Mouse (Mus musculus) brown adipose tissue, adult 24 weeks (tissue): ENCODE measurements around the gene Dus3l. TPM values are rescaled to one million over a fixed set of nuclear protein-coding genes. Genes with fewer than 3 reads are reported as not detected.
A peak's percentile ranks its signal among the peaks of the same experiment; 100 is the strongest.

ENCODE experiments used
- H3K27ac ChIP-seq: fragments of 200-500 bp; replicated peaks from 2 replicates; pipeline ENCODE4 v1.5.1; 2012; ENCODE audit warnings: low read depth, mild to moderate bottlenecking, low read length
- H3K4me1 ChIP-seq: fragments of 200-500 bp; 2 replicates; pipeline ENCODE4 v1.6.1; 2012; ENCODE audit warnings: low read length, mixed read lengths; ENCODE audit not compliant: control insufficient read depth, insufficient read depth, insufficient read length
- H3K4me3 ChIP-seq: fragments of 200-500 bp; 2 replicates; pipeline ENCODE4 v1.5.1; 2012; ENCODE audit warnings: low read depth, mild to moderate bottlenecking, low read length, moderate library complexity; ENCODE audit not compliant: insufficient read depth
- polyA plus RNA-seq: library from polyadenylated mRNA; stranded (reverse); fragments of >200 nt; gene quantifications from 2 replicates; pipeline ENCODE4 v1.2.4, GENCODE M21; 2012; ENCODE audit not compliant: missing spikeins, insufficient read depth, insufficient read length

The Dus3l gene
- polyA plus RNA-seq, 1 experiment: 4.6 TPM

DNA sequence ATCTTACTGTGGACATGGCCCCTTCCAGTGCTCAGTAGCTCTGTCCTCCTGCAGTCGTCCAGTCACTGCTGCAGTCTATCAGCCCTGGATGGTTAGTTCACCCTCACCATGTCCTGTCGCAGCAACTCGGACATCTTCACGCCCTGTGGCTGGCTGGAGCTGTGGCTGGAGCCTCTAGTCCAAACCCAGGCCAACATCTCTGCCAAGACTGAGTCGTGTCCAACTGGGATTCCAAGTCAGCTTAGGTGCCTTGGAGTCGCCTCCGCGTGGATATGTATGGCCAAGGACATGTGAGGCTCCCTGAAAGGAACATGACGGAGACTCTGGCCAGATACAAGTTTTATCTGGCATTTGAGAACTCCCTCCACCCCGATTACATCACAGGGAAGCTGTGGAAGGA, 26.3 kb upstream of the Dus3l start:
- no peak overlapping the region for H3K4me3 ChIP-seq
- no peak overlapping the region for H3K27ac ChIP-seq
- no peaks in the 10 kb centered on the region for H3K4me1 ChIP-seq

DNA sequence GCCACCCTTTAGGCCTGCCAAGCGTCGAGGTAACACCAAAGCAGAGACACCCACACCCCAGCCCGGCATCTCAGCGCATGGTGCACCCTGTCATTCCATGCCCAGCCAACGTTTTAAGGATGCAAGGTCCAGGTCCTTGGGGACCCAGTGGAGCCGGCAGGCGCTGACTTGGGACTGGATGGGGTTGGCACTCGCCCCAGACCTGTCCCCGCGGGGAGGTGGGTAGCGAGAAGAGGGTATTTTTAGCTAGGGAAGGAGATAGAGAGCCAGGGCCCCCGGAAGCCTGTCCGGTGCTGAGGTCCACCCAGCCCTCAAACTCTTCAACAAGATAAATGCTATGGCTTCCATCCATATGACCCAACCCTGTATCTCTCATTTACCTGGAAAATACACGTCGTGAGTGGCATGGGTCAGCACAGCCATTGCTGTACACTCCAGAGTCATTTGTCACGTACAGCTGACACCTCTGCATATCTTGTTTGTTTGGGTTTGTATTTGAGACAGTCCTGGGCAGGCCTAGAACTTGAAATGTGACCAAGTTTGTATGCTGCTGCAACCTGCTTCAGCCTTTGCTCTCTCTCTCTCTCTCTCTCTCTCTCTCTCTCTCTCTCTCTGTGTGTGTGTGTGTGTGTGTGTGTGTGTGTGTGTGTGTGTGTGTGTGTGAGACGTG, 24.3 kb upstream of the Dus3l start:
- Histone ChIP-seq H3K4me1 (no peaks in the 10 kb centered on the region), H3K27ac (no peak overlapping the region), H3K4me3 (no peak overlapping the region)

DNA sequence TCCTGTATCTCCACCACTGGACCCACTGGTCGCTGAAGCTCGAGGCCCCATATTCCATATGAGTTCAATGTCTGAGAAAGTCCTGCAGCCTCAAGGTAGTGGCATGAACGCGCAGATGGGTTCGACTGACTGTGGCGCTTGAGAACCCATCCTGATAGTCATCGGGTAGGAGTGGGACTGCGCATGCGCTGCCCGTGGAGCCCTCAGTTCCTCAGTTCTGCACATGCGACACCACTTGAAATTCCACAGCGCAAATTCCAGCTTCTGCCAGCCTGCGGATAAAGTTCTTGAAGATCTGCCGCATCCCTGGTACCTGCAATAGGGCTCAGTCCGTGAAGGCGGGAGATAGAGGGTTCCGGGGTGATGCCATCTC, 23.8 kb upstream of the Dus3l start:
- no peak overlapping the region for H3K27ac ChIP-seq
- no peak overlapping the region for H3K4me3 ChIP-seq
- no peaks in the 10 kb centered on the region for H3K4me1 ChIP-seq

DNA sequence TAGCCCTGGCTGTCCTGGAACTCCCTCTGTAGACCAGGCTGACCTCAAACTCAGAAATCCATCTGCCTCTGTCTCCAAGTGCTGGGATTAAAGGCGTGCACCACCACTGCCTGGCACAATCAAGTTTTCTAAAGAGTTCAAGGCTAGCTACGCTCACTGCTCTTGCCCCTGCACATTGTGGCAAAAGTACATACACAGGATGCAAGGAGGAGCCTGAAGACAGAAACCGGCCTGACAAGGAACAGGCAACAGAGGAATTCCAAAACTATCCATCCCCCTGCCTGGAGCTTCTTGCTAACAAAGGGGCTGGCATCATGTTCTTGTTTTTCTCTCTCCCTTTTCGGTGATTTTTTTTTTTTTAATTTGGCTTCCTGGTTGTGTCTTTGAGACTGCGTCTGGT, 20.4 kb upstream of the Dus3l start:
- H3K4me1 ChIP-seq: no peaks in the 10 kb centered on the region
- H3K4me3 ChIP-seq: no peak overlapping the region
- H3K27ac ChIP-seq: no peak overlapping the region

DNA sequence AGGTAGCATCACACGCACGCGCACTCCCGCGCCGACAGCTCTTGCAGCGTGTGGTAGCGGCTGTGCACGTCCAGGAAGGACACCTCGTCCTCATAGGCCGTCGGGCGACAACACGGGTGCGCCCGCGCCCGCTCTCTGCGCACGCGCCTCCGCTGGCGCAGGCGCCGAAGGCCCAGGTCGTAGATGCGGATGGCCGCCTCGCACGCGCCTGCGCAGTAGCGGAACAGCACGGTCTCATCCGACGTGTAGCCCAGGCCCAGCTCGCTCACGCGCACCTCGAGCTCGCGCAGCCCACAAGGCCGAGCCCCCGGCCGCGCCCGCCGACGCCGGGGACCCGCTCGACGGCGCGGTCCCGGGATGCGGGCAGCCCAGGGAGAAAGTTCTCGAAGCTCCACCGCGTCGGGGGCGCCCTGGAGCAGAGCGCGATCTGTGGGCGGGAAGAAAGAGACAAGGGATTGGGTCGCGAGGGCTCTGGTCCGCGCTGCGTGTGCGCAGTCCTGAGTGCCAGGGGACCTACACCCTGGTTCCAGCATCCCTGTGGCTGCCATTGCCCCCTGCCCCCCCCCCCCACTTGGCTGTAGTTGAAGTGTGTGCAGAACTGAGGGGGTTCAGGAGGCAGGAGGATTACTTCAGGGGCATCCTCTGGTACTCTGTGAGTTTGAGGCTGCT, 13.0 kb upstream of the Dus3l start:
- no peak overlapping the region for H3K27ac ChIP-seq
- no peaks in the 10 kb centered on the region for H3K4me1 ChIP-seq
- H3K4me3 ChIP-seq: peak overlapping the region; percentile 23; the same call in 1 of the 2 replicates

DNA sequence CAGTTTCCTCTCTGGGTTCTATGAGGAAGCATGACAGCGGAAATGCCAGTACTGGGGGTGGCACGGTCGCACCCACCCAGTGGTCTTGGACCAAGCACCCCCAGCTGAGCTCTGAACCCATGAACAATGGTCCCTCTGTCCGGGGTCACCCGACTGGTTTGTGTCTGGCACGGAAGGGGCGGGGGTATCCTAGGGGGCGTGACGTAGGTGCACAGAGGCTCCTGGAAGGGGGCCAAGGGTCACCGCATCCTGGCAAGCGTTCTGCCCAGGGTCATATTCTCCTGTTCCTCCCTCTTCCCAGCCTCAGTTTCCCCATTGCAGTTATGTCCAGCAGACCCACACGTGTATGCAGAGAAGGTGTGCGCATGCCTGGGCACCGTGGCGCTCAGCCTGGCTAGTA, 11.1 kb upstream of the Dus3l start:
- Histone ChIP-seq H3K4me3 (no peak overlapping the region), H3K27ac (no peak overlapping the region), H3K4me1 (no peaks in the 10 kb centered on the region)

DNA sequence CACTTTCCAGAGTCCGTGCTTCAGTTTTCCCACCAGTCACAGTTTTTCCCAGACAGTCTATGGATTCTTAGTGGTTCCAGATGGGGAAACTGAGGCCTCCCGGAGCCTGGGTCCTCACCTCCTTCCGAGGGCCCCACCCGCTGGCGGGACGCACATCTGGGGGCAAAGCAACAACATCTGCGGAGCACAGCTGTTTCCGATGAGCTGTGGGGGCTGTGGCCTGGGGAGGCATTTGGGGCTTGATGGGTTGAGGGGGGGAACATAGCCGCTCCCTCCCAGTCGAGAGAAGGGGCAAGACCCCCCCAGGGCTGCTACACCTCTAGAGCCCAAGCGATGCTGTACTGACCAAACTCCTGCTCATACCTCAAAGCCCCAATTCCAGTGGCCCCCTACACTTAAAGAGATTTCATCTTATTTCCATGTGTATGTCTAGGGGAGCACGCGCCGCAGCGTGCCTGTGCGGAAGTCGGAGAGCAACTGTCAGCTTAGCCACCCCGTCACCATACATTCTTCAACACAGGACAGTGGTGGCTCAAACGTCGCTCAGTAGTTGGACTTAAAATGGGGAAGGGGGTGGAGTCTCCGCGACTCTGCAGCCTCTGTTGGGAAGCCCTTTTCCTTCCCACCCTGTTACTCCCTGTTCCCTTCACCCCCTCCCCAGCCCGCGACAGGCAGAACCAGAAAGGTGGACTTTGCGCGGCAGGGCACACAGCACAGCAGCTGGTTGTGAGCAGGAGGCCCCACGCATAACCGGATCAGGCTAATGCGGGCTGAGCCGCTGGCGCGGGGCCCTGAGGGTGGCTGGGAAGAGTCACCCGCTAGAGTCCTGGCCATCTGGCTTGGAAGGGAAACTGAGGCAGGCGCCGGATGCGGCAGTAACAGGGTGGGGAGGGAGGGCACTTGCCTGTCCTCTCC, 10.0 kb upstream of the Dus3l start:
- no peaks in the 10 kb centered on the region for H3K4me1 ChIP-seq
- no peak overlapping the region for H3K27ac ChIP-seq
- H3K4me3 ChIP-seq: no peak overlapping the region

DNA sequence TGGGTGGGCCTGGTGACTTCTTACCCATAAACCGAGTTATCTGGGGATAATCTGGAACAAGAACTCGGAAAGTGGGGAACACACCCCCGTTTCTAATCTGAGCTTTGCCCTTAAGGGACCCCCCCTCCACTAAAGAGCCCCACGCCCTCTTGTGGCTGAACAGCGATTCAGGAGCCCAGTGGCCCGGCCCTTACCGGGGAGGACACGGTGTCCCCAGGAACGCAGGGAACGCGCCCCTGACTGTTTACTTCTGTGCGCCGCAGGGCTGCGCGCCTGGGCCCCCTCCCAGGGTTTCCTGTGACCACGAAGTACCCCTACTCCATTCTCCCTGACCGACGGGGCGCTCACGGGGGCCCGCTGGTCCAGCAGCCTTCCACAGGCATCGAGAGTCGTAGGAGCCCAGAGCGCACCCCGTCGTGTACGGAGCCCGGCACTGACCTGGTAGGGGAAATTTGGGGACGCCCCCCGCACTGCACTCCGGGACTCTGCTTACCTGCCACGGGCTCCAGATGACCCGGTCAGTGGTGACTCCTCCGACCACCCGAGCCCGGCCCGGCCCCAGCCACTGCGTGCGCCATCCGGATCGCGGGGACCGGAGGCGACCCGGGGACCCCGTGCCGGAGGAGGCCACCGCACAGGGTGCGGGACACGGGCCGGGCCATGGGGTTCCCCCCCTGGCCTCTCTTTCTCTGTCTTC, 7.7 kb upstream of the Dus3l start:
- Histone ChIP-seq H3K4me1 (no peaks in the 10 kb centered on the region), H3K27ac (no peak overlapping the region), H3K4me3 (peak overlapping the region; percentile 63)

DNA sequence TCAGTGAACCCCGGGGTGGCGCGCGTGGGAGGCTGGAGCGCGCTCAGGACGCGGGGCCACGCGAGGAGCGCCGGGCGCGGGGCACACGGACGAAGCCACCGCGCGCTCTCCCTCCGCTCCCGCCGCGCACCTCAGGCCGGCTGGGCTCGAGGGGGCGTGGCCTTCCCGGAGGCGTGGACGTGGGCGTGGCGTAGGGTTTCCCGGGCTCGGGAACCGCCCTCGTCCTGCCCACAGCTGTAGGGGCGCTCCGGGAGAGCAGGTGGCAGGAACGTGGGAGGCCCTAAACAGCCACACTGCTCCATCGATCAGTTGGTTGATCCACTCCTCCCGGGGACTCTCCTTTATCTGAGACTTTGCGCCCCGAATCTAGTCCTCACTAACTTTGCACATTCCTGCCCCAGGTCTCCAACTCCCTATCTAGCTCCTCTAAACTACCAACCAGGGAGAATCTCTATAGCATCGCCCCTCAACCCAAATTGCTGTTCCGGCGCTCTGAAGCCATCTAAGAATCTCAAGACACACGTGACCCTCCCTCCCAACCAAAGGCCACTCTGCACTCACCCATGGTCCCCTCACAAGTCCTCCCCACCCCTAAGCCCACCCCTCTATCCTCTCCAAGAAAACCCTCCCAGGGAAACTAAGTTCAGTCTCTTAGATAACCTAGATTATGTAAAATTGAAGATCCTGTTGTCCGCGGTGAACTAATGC, 7.0 kb upstream of the Dus3l start, which contains the start of gene Nrtn:
Nrtn (minus strand) TSS at position 115 of the 708 bp plus-strand sequence.
- Histone ChIP-seq H3K27ac (no peak within 1 kb of the TSS), H3K4me1 (no peaks in the 10 kb centered on the region), H3K4me3 (peak within 1 kb of the TSS; percentile 63)

DNA sequence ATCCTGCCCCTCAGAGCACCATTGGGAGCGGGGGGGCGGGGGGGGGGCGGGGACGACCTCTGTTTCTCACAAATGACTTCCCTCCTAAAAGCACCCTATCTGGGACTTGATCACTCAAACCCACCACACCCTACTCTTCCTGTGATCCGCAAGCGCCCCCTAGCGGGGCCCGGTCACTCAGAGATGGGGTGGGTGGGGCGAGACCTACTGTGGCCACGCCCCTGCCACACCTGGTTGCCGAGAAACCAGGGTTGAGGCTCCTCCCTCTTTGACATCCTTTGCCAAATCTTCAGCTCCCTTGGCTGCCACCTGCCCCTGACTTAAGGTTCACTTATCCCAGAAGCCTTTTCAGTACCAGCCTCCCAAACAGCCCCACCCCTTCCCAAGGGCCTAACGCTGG, 6.4 kb upstream of the Dus3l start:
- peaks cover 5% of the 10 kb centered on the region; the same call in 1 of the 2 replicates for H3K4me1 ChIP-seq
- H3K4me3 ChIP-seq: no peak overlapping the region
- H3K27ac ChIP-seq: no peak overlapping the region

DNA sequence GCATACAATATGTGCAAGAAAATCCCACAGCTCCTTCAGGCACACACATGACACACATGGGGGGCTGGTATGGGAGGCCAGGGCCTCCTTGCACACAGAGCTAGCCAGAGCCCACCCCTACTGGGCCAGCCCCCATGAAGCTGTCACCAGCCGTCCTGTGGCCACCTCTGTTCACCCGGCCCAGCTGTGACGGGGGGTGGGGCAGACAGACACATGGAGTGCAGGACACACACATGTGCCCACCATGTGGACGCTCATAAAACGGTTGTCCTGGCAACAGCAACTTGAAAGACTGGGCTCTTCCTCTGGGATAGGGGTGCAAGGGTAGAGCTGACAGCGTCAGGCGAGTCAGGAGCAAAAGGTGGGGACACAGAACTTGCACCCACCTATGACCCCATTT, 5.3 kb upstream of the Dus3l start:
- Histone ChIP-seq H3K4me3 (no peak overlapping the region), H3K27ac (no peak overlapping the region), H3K4me1 (peaks cover 7% of the 10 kb centered on the region; the same call in 1 of the 2 replicates)

DNA sequence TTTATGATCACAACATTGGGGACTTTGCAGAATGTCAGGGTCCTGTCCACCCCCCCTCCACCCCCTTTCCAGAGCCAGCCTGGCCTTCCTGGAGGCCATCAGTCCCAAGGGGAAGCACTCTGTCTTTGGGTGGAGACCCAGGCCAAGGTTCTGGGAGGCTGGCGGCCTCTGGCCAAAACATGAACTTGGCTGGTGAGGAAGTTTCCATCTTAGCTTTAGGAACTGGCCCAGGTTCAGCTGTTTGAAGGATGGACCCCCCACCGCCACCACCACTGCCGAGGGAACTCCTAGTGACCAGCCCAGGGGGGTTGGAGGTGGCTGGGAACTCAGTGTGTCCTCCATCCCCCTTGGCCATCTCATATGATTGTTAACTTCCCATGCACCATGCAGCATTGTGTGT, 3.5 kb upstream of the Dus3l start:
- Histone ChIP-seq H3K4me1 (peaks cover 12% of the 10 kb centered on the region), H3K27ac (no peak overlapping the region), H3K4me3 (no peak overlapping the region)

DNA sequence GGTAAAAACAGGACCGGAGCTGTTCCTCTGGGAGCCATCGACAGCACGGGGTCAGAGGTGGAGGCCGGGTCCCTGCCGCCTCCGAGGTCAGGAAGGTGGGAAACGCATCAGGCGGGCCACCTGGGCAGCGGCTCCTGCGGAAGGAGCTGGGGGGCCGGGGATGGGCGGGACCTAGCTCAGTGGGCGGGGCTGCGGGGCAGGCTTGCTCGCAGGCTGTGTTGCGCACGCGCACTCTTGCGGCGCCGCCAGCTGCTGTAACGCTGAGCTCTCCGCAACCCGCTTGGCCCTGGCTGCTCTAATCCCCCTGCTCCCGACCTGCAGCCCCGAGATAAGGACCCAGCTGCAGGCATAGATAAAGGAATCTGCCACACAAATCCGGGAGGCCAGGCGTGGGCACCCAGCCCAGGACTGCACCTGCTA, 2.6 kb upstream of the Dus3l start:
- peaks cover 12% of the 10 kb centered on the region for H3K4me1 ChIP-seq
- peak overlapping the region; percentile 59 for H3K4me3 ChIP-seq
- 0 out of 2 replicates have a peak overlapping the region, but pooled peaks have one; percentile 55 for H3K27ac ChIP-seq
